Mouse (Mus musculus): Measurements from ENCODE around the gene Endod1. TPM values are rescaled to one million over a fixed set of nuclear protein-coding genes. Genes with fewer than 3 reads are reported as not detected.

Gene Endod1
- total RNA-seq, 2 experiments from 2014 or later = 13.4 to 18.4 TPM

- no peak for ATAC-seq (replicated peaks; ENCODE audit: poor library complexity, severe bottlenecking)
Measured at GRCm38 (mm10) chr9:14338701-14339100, 42.6 kb downstream of the Endod1 start.

GRCm38 (mm10) chr9:14336901-14337300, 44.4 kb downstream of the Endod1 start:
- ATAC-seq (replicated peaks; ENCODE audit: poor library complexity, severe bottlenecking) = no peak

GRCm38 (mm10) chr9:14335829-14336228, 45.5 kb downstream of the Endod1 start:
- no peak for ATAC-seq (replicated peaks; ENCODE audit: poor library complexity, severe bottlenecking)

- ATAC-seq (replicated peaks; ENCODE audit: poor library complexity, severe bottlenecking) = no peak
Measured at GRCm38 (mm10) chr9:14316618-14317017, 64.7 kb downstream of the Endod1 start.

GRCm38 (mm10) chr9:14314477-14314876, 66.8 kb downstream of the Endod1 start:
- ATAC-seq (replicated peaks; ENCODE audit: poor library complexity, severe bottlenecking) = no peak

- ATAC-seq (replicated peaks; ENCODE audit: poor library complexity, severe bottlenecking) = no peak
Measured at GRCm38 (mm10) chr9:14313968-14314367, 67.3 kb downstream of the Endod1 start.

GRCm38 (mm10) chr9:14307341-14307740, 74.0 kb downstream of the Endod1 start:
- ATAC-seq (replicated peaks; ENCODE audit: poor library complexity, severe bottlenecking) = no peak

- no peak for ATAC-seq (replicated peaks; ENCODE audit: poor library complexity, severe bottlenecking)
Measured at GRCm38 (mm10) chr9:14304262-14304968, 76.9 kb downstream of the Endod1 start.

Other genes starting within 250 kb of the Endod1 start
- gene Sesn3, start 106.4 kb downstream of the Endod1 start, total RNA-seq (2014; fragmentation: Nextera tagmentation) = 5.5 and 8.3 TPM in 2 replicates
- 5.5 and 6.4 TPM in 2 replicates for gene Sesn3, start 106.4 kb downstream of the Endod1 start, total RNA-seq (2017)
- 0.19 TPM in 1 of 2 replicates, not detected in the other for gene Kdm4d, start 119.0 kb upstream of the Endod1 start, total RNA-seq (2014; fragmentation: Nextera tagmentation)
- gene Kdm4d, start 119.0 kb upstream of the Endod1 start, total RNA-seq (2017) = 0.10 and 0.82 TPM in 2 replicates
- gene Cwc15, start 119.1 kb upstream of the Endod1 start, total RNA-seq (2014; fragmentation: Nextera tagmentation) = 180 and 225 TPM in 2 replicates
- gene Cwc15, start 119.1 kb upstream of the Endod1 start, total RNA-seq (2017) = 214 and 236 TPM in 2 replicates